Mouse (Mus musculus): ENCODE results near the gene Gm20388. TPM values are rescaled to one million over a fixed set of nuclear protein-coding genes. Genes with fewer than 3 reads are reported as not detected.

Gm20388 gene
- polyA plus RNA-seq, 1 experiment from 2014 or later, result not detected

- H3K4me3 ChIP-seq (ENCODE audit: low read depth, low read length), result no peak overlapping the region
- ATAC-seq (ENCODE audit: insufficient number of reproducible peaks, low FRiP score, low TSS enrichment, low read depth) (no peak), DNase-seq (ENCODE audit: low spot score) (no peak)
- no peaks in the 10 kb centered on the region for H3K36me3 ChIP-seq (ENCODE audit: control insufficient read depth, insufficient read depth, low read length)
- WGBS, result 82% methylated on average over 10 of the region's 10 CpGs
- H3K4me2 ChIP-seq (ENCODE audit: low read depth, severe bottlenecking), result no peak overlapping the region
- no peak overlapping the region for H3K27ac ChIP-seq (replicated peaks; ENCODE audit: low read depth, low read length)
- no peaks in the 10 kb centered on the region for H3K27me3 ChIP-seq (ENCODE audit: control insufficient read depth, insufficient read depth, low read length)
- H3K9me3 ChIP-seq (ENCODE audit: control insufficient read depth, low read length), result no peaks in the 10 kb centered on the region
- H3K9ac ChIP-seq (ENCODE audit: low read length), result no peak overlapping the region
- H3K4me1 ChIP-seq (ENCODE audit: control insufficient read depth, insufficient read depth, low read length), result no peaks in the 10 kb centered on the region
These were observed 3069.3 kb downstream of the Gm20388 start for GRCm38 (mm10) chr8:122979865-122980509.

- Histone ChIP-seq H3K9me3 (ENCODE audit: control insufficient read depth, low read length) (no peaks in the 10 kb centered on the region), H3K27ac (replicated peaks; ENCODE audit: low read depth, low read length) (no peak overlapping the region), H3K4me2 (ENCODE audit: low read depth, severe bottlenecking) (no peak overlapping the region), H3K4me1 (ENCODE audit: control insufficient read depth, insufficient read depth, low read length) (no peaks in the 10 kb centered on the region), H3K36me3 (ENCODE audit: control insufficient read depth, insufficient read depth, low read length) (no peaks in the 10 kb centered on the region), H3K27me3 (ENCODE audit: control insufficient read depth, insufficient read depth, low read length) (no peaks in the 10 kb centered on the region), H3K9ac (ENCODE audit: low read length) (no peak overlapping the region), H3K4me3 (ENCODE audit: low read depth, low read length) (no peak overlapping the region)
- no peak for ATAC-seq (ENCODE audit: insufficient number of reproducible peaks, low FRiP score, low TSS enrichment, low read depth)
- DNase-seq (ENCODE audit: low spot score), result no peak
- WGBS, result 91% methylated on average over 5 of the region's 5 CpGs
These were observed 3071.0 kb downstream of the Gm20388 start for GRCm38 (mm10) chr8:122981646-122982045.

GRCm38 (mm10) chr8:122983178-122983942, 3072.7 kb downstream of the Gm20388 start:
- no peaks in the 10 kb centered on the region for H3K36me3 ChIP-seq (ENCODE audit: control insufficient read depth, insufficient read depth, low read length)

GRCm38 (mm10) chr8:122984175-122984574, 3073.5 kb downstream of the Gm20388 start:
- Histone ChIP-seq H3K4me2 (ENCODE audit: low read depth, severe bottlenecking) (no peak overlapping the region), H3K27ac (replicated peaks; ENCODE audit: low read depth, low read length) (no peak overlapping the region), H3K9me3 (ENCODE audit: control insufficient read depth, low read length) (no peaks in the 10 kb centered on the region), H3K27me3 (ENCODE audit: control insufficient read depth, insufficient read depth, low read length) (no peaks in the 10 kb centered on the region), H3K9ac (ENCODE audit: low read length) (no peak overlapping the region), H3K4me3 (ENCODE audit: low read depth, low read length) (no peak overlapping the region), H3K4me1 (ENCODE audit: control insufficient read depth, insufficient read depth, low read length) (no peaks in the 10 kb centered on the region), H3K36me3 (ENCODE audit: control insufficient read depth, insufficient read depth, low read length) (no peaks in the 10 kb centered on the region)
- no peak for ATAC-seq (ENCODE audit: insufficient number of reproducible peaks, low FRiP score, low TSS enrichment, low read depth)
- DNase-seq (ENCODE audit: low spot score), result no peak
- 86% methylated on average over 3 of the region's 3 CpGs for WGBS

More at GRCm38 (mm10) chr8:122983178-122983942, 3072.7 kb downstream of the Gm20388 start:
- no peak overlapping the region for H3K4me2 ChIP-seq (ENCODE audit: low read depth, severe bottlenecking)
- H3K4me1 ChIP-seq (ENCODE audit: control insufficient read depth, insufficient read depth, low read length), result no peaks in the 10 kb centered on the region
- H3K27ac ChIP-seq (replicated peaks; ENCODE audit: low read depth, low read length), result no peak overlapping the region
- 93% methylated on average over 19 of the region's 19 CpGs for WGBS
- no peak overlapping the region for H3K9ac ChIP-seq (ENCODE audit: low read length)
- DNase-seq (ENCODE audit: low spot score), result no peak
- no peak overlapping the region for H3K4me3 ChIP-seq (ENCODE audit: low read depth, low read length)
- H3K9me3 ChIP-seq (ENCODE audit: control insufficient read depth, low read length), result no peaks in the 10 kb centered on the region
- ATAC-seq (ENCODE audit: insufficient number of reproducible peaks, low FRiP score, low TSS enrichment, low read depth), result no peak
- H3K27me3 ChIP-seq (ENCODE audit: control insufficient read depth, insufficient read depth, low read length), result no peaks in the 10 kb centered on the region

- H3K27me3 ChIP-seq (ENCODE audit: control insufficient read depth, insufficient read depth, low read length), result no peaks in the 10 kb centered on the region
- H3K36me3 ChIP-seq (ENCODE audit: control insufficient read depth, insufficient read depth, low read length), result peaks cover 2% of the 10 kb centered on the region; the same call in 1 of the 2 replicates
- no peak overlapping the region for H3K9ac ChIP-seq (ENCODE audit: low read length)
- no peaks in the 10 kb centered on the region for H3K9me3 ChIP-seq (ENCODE audit: control insufficient read depth, low read length)
- H3K4me1 ChIP-seq (ENCODE audit: control insufficient read depth, insufficient read depth, low read length), result peaks cover 3% of the 10 kb centered on the region; the same call in 1 of the 2 replicates
- 71% methylated on average over 8 of the region's 8 CpGs for WGBS
- ATAC-seq (ENCODE audit: insufficient number of reproducible peaks, low FRiP score, low TSS enrichment, low read depth), result no peak
- DNase-seq (ENCODE audit: low spot score), result no peak
- H3K27ac ChIP-seq (replicated peaks; ENCODE audit: low read depth, low read length), result no peak overlapping the region
- no peak overlapping the region for H3K4me2 ChIP-seq (ENCODE audit: low read depth, severe bottlenecking)
- no peak overlapping the region for H3K4me3 ChIP-seq (ENCODE audit: low read depth, low read length)
These were observed 3076.0 kb downstream of the Gm20388 start for GRCm38 (mm10) chr8:122986501-122987184.

- H3K4me2 ChIP-seq (ENCODE audit: low read depth, severe bottlenecking), result no peak overlapping the region
- WGBS, result 61% methylated on average over 2 of the region's 2 CpGs
These were observed 3076.6 kb downstream of the Gm20388 start for GRCm38 (mm10) chr8:122987255-122987654.

GRCm38 (mm10) chr8:122988955-122989354, 3078.3 kb downstream of the Gm20388 start:
- H3K36me3 ChIP-seq (ENCODE audit: control insufficient read depth, insufficient read depth, low read length), result peaks cover 2% of the 10 kb centered on the region; the same call in 1 of the 2 replicates
- H3K4me2 ChIP-seq (ENCODE audit: low read depth, severe bottlenecking), result no peak overlapping the region
- H3K9me3 ChIP-seq (ENCODE audit: control insufficient read depth, low read length), result no peaks in the 10 kb centered on the region
- WGBS, result 94% methylated on average over 3 of the region's 3 CpGs
- no peak overlapping the region for H3K4me3 ChIP-seq (ENCODE audit: low read depth, low read length)
- H3K27me3 ChIP-seq (ENCODE audit: control insufficient read depth, insufficient read depth, low read length), result no peaks in the 10 kb centered on the region
- DNase-seq (ENCODE audit: low spot score) (no peak), ATAC-seq (ENCODE audit: insufficient number of reproducible peaks, low FRiP score, low TSS enrichment, low read depth) (no peak)
- peaks cover 5% of the 10 kb centered on the region; the same call in 1 of the 2 replicates for H3K4me1 ChIP-seq (ENCODE audit: control insufficient read depth, insufficient read depth, low read length)
- no peak overlapping the region for H3K27ac ChIP-seq (replicated peaks; ENCODE audit: low read depth, low read length)
- H3K9ac ChIP-seq (ENCODE audit: low read length), result no peak overlapping the region

More at GRCm38 (mm10) chr8:122987255-122987654, 3076.6 kb downstream of the Gm20388 start:
- Histone ChIP-seq H3K27ac (replicated peaks; ENCODE audit: low read depth, low read length) (no peak overlapping the region), H3K9ac (ENCODE audit: low read length) (no peak overlapping the region), H3K27me3 (ENCODE audit: control insufficient read depth, insufficient read depth, low read length) (no peaks in the 10 kb centered on the region), H3K4me3 (ENCODE audit: low read depth, low read length) (no peak overlapping the region), H3K36me3 (ENCODE audit: control insufficient read depth, insufficient read depth, low read length) (peaks cover 2% of the 10 kb centered on the region; the same call in 1 of the 2 replicates), H3K9me3 (ENCODE audit: control insufficient read depth, low read length) (no peaks in the 10 kb centered on the region), H3K4me1 (ENCODE audit: control insufficient read depth, insufficient read depth, low read length) (peaks cover 5% of the 10 kb centered on the region; the same call in 1 of the 2 replicates)
- ATAC-seq (ENCODE audit: insufficient number of reproducible peaks, low FRiP score, low TSS enrichment, low read depth) (no peak), DNase-seq (ENCODE audit: low spot score) (no peak)

- no peak overlapping the region for H3K9ac ChIP-seq (ENCODE audit: low read length)
- no peak overlapping the region for H3K4me2 ChIP-seq (ENCODE audit: low read depth, severe bottlenecking)
- H3K36me3 ChIP-seq (ENCODE audit: control insufficient read depth, insufficient read depth, low read length), result peaks cover 2% of the 10 kb centered on the region; the same call in 1 of the 2 replicates
- no peaks in the 10 kb centered on the region for H3K27me3 ChIP-seq (ENCODE audit: control insufficient read depth, insufficient read depth, low read length)
- 95% methylated on average over 2 of the region's 2 CpGs for WGBS
- ATAC-seq (ENCODE audit: insufficient number of reproducible peaks, low FRiP score, low TSS enrichment, low read depth), result no peak
- peaks cover 5% of the 10 kb centered on the region; the same call in 1 of the 2 replicates for H3K4me1 ChIP-seq (ENCODE audit: control insufficient read depth, insufficient read depth, low read length)
- no peak overlapping the region for H3K27ac ChIP-seq (replicated peaks; ENCODE audit: low read depth, low read length)
- H3K4me3 ChIP-seq (ENCODE audit: low read depth, low read length), result no peak overlapping the region
- H3K9me3 ChIP-seq (ENCODE audit: control insufficient read depth, low read length), result no peaks in the 10 kb centered on the region
- DNase-seq (ENCODE audit: low spot score), result no peak
These were observed 3079.3 kb downstream of the Gm20388 start for GRCm38 (mm10) chr8:122989976-122990375.
